Comparison of ENCODE assay signal across 31 mouse cellular contexts in genomic region chr11:60357116-60357515, GRCm38 (mm10). TPM values are rescaled to one million over a fixed set of nuclear protein-coding genes. Genes with fewer than 3 reads are reported as not detected.
DNase-seq lines count a peak whose midpoint lies in the region; ATAC-seq and TF ChIP-seq lines count a peak whose summit lies in the region.
"Had no signal": no experiment of that assay in that cellular context is flagged by ENCODE, and none has a peak within 500 bp of the region (broad histone marks: within the 10 kb centered on the region; RNA-seq: fewer than 3 reads in every experiment).

No protein-coding gene starts in this region.

- ATAC-seq in stomach, embryonic 16.5 days (ENCODE audit: insufficient read depth, low FRiP score) = no peak
- ATAC-seq in intestine, embryonic 15.5 days = no peak
- ATAC-seq: activated CD4-positive, CD25-positive, alpha-beta regulatory T cell, adult 4 months; CD4-positive, CD25-positive, alpha-beta regulatory T cell, adult 4 months; forebrain, embryonic 14.5 days; forebrain, embryonic 16.5 days; Patski had no signal

- H3K4me3 ChIP-seq in bone marrow macrophage, adult 2 months (ENCODE audit: insufficient read depth, low read length) = no peak overlapping the region
- no peak overlapping the region for H3K4me3 ChIP-seq in stomach, embryonic 16.5 days (replicated peaks; ENCODE audit: low read length)
- no peak overlapping the region for H3K4me3 ChIP-seq in intestine, embryonic 15.5 days (replicated peaks)
- H3K4me3 ChIP-seq: embryonic facial prominence, embryonic 13.5 days; embryonic facial prominence, embryonic 15.5 days; erythroblast, embryonic 14.5 days; forebrain, embryonic 10.5 days; forebrain, embryonic 12.5 days had no signal

- WGBS in stomach, embryonic 16.5 days = 43% methylated on average over 1 of the region's 1 CpGs
- WGBS in intestine, embryonic 15.5 days = 37% methylated on average over 1 of the region's 1 CpGs

- peak overlapping the region; percentile 36 for H3K27ac ChIP-seq in bone marrow macrophage, adult 2 months (ENCODE audit: insufficient read depth, low read depth, low read length)
- peak overlapping the region; percentile 53; the same call in 1 of the 2 replicates for H3K27ac ChIP-seq in stomach, embryonic 16.5 days (ENCODE audit: low read length)
- no peak overlapping the region for H3K27ac ChIP-seq in intestine, embryonic 15.5 days
- H3K27ac ChIP-seq: embryonic facial prominence, embryonic 13.5 days; embryonic facial prominence, embryonic 15.5 days; forebrain, embryonic 10.5 days; forebrain, embryonic 12.5 days had no signal

- H3K9me3 ChIP-seq in stomach, embryonic 16.5 days (replicated peaks; ENCODE audit: control insufficient read depth, low read length) = no peaks in the 10 kb centered on the region
- H3K9me3 ChIP-seq in intestine, embryonic 15.5 days = no peaks in the 10 kb centered on the region
- H3K9me3 ChIP-seq: embryonic facial prominence, embryonic 13.5 days; embryonic facial prominence, embryonic 15.5 days; forebrain, embryonic 10.5 days; forebrain, embryonic 12.5 days; G1E had no signal

- no peak overlapping the region for H3K9ac ChIP-seq in stomach, embryonic 16.5 days (ENCODE audit: low read length)
- H3K9ac ChIP-seq in intestine, embryonic 15.5 days = no peak overlapping the region
- H3K9ac ChIP-seq: embryonic facial prominence, embryonic 13.5 days; embryonic facial prominence, embryonic 15.5 days; forebrain, embryonic 12.5 days had no signal

- no peak overlapping the region for H3K4me2 ChIP-seq in stomach, embryonic 16.5 days (ENCODE audit: low read depth, low read length)
- no peak overlapping the region for H3K4me2 ChIP-seq in intestine, embryonic 15.5 days (replicated peaks)
- H3K4me2 ChIP-seq: embryonic facial prominence, embryonic 13.5 days; embryonic facial prominence, embryonic 15.5 days; forebrain, embryonic 12.5 days had no signal

- H3K4me1 ChIP-seq in bone marrow macrophage, adult 2 months (ENCODE audit: control insufficient read depth, insufficient read depth, low read length) = peaks cover 50% of the 10 kb centered on the region
- H3K4me1 ChIP-seq in stomach, embryonic 16.5 days (ENCODE audit: control insufficient read depth, insufficient read depth, low read length) = peaks cover 12% of the 10 kb centered on the region; the same call in 1 of the 2 replicates
- H3K4me1 ChIP-seq in intestine, embryonic 15.5 days (replicated peaks) = 0 out of 2 replicates have a peak, but pooled peaks cover 4% of the 10 kb centered on the region

- no peak for TF ChIP-seq CTCF in bone marrow macrophage, adult 2 months (IDR thresholded peaks at IDR 0.05; ENCODE audit: low read depth, low read length)

- peak; percentile 73 for DNase-seq in 3T3-L1 (ENCODE audit: low read depth, low spot score)
- DNase-seq in MN1 (ENCODE audit: low spot score) = peak; percentile 40
- no peak for DNase-seq in layer of hippocampus, postnatal 10 days (ENCODE audit: low spot score in 2 of 2)
- no peak for DNase-seq in right cerebral cortex, postnatal 36 days (ENCODE audit: low spot score in 2 of 2)
- no peak for DNase-seq in urinary bladder, adult 2 months (ENCODE audit: low spot score)
- DNase-seq: adrenal gland, adult 8-10 months; adrenal gland, postnatal 14 days; adrenal gland, postnatal 36 days; B cell, adult 2 months; cerebellum, adult 11 months; cerebellum, adult 18-20 months; cerebellum, adult 8-10 months; cerebellum, adult 9-11 months; cerebellum, postnatal 14 days; cerebellum, postnatal 36 days; embryo, embryonic 11 days had no signal

- no peaks in the 10 kb centered on the region for H3K27me3 ChIP-seq in stomach, embryonic 16.5 days (ENCODE audit: control insufficient read depth, insufficient read depth, low read length)
- H3K27me3 ChIP-seq in intestine, embryonic 15.5 days (replicated peaks) = no peaks in the 10 kb centered on the region
- H3K27me3 ChIP-seq: CH12.LX; embryonic facial prominence, embryonic 13.5 days; embryonic facial prominence, embryonic 15.5 days; forebrain, embryonic 12.5 days; Patski had no signal

- no peak for TF ChIP-seq POLR2A in bone marrow macrophage, adult 2 months (IDR thresholded peaks at IDR 0.05; ENCODE audit: borderline replicate concordance, low read depth, low read length)

- no peaks in the 10 kb centered on the region for H3K36me3 ChIP-seq in stomach, embryonic 16.5 days (ENCODE audit: control insufficient read depth, insufficient read depth, low read length)
- no peaks in the 10 kb centered on the region for H3K36me3 ChIP-seq in intestine, embryonic 15.5 days
- H3K36me3 ChIP-seq: embryonic facial prominence, embryonic 13.5 days; embryonic facial prominence, embryonic 15.5 days; forebrain, embryonic 10.5 days; forebrain, embryonic 12.5 days; G1E had no signal

RNA-seq across cellular contexts. Expression of gene Drc3, which starts 4.0 kb away (rescaled TPM):
- 0.72 TPM in 1 of 2 replicates, not detected in the other for polyA plus RNA-seq in bone marrow macrophage, adult 2 months (2012; ENCODE audit: insufficient read depth, insufficient read length, missing spikeins)
- 1.4 TPM in 2 replicates for polyA plus RNA-seq in stomach, embryonic 16.5 days (2015; fragmentation: Nextera tagmentation; extraction: Ambion mirVana)
- 1.9 and 2.1 TPM in 2 replicates for polyA plus RNA-seq in intestine, embryonic 15.5 days (2015; fragmentation: Nextera tagmentation; extraction: Ambion mirVana)
- total RNA-seq in layer of hippocampus, postnatal 10 days (2021) = 1 to 10 TPM; 6.5 to 7.2 TPM
- polyA plus RNA-seq in urinary bladder, adult 2 months (2012; rRNA removed) = 2.3 and 2.7 TPM in 2 replicates
- polyA plus RNA-seq: erythroblast, embryonic 14.5 days had no signal

RNA-seq across cellular contexts. Expression of gene Tom1l2, which starts 4.4 kb away (rescaled TPM):
- polyA plus RNA-seq in bone marrow macrophage, adult 2 months (2012; ENCODE audit: insufficient read depth, insufficient read length, missing spikeins) = 18.1 and 20.4 TPM in 2 replicates
- 29.9 and 35.8 TPM in 2 replicates for polyA plus RNA-seq in stomach, embryonic 16.5 days (2015; fragmentation: Nextera tagmentation; extraction: Ambion mirVana)
- polyA plus RNA-seq in intestine, embryonic 15.5 days (2015; fragmentation: Nextera tagmentation; extraction: Ambion mirVana) = 22.3 and 27.1 TPM in 2 replicates
- total RNA-seq in layer of hippocampus, postnatal 10 days (2021) = 100 to 1,000 TPM; 112 to 114 TPM
- 71.5 and 86.7 TPM in 2 replicates for polyA plus RNA-seq in urinary bladder, adult 2 months (2012; rRNA removed)

RNA-seq across cellular contexts. Expression of gene Gid4, which starts 59.8 kb away (rescaled TPM):
- 13.6 and 13.9 TPM in 2 replicates for polyA plus RNA-seq in bone marrow macrophage, adult 2 months (2012; ENCODE audit: insufficient read depth, insufficient read length, missing spikeins)
- 20.0 and 21.2 TPM in 2 replicates for polyA plus RNA-seq in stomach, embryonic 16.5 days (2015; fragmentation: Nextera tagmentation; extraction: Ambion mirVana)
- 24.5 and 24.6 TPM in 2 replicates for polyA plus RNA-seq in intestine, embryonic 15.5 days (2015; fragmentation: Nextera tagmentation; extraction: Ambion mirVana)
- 10 to 100 TPM; 38.0 to 39.3 TPM for total RNA-seq in layer of hippocampus, postnatal 10 days (2021)
- 21.5 and 28.1 TPM in 2 replicates for polyA plus RNA-seq in urinary bladder, adult 2 months (2012; rRNA removed)

Comparison
In these comparisons a context has a peak if more than half of its experiments do, and no peak if none do; other contexts are left out.
1. DNase-seq: peak in 3T3-L1 (single experiment) and MN1 (single experiment); none in layer of hippocampus, postnatal 10 days (0 of 2), right cerebral cortex, postnatal 36 days (0 of 2) and urinary bladder, adult 2 months (single experiment).